Mouse (Mus musculus): ENCODE data around the gene Diaph3. TPM values are rescaled to one million over a fixed set of nuclear protein-coding genes. Genes with fewer than 3 reads are reported as not detected.

Diaph3 gene
- 1 to 10 TPM; 7.3 to 8.7 TPM for total RNA-seq (2021)

DNA sequence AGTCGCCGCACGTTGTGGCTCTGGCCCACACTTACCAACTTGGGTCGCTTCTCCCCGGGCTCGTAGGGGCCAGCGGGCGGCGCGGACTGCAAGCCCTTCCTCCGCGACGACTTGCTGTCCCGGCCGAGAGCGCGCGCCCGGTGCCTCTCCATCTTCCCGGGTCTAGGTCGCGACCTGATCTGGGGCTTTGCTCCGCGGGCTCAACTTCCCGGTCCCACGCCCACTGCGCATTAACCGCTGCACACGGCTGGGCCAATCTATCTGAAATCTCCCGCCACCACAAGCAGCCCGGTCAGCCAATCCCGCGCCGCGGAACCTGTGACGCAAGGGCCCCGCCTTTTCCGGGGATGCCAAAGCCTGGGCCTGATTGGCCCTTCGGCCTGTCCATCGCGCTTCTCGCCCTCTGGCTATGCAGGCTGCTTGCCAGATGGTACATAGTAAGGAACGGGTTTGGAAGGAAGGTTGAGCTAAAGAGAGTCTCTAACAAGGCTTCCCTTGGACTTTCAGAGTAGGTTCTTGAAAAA, at the start of gene Diaph3:
Diaph3 (minus strand) TSS at position 273 of the 524 bp plus-strand sequence.
- intact Hi-C loops (cut with DNase I), result loop anchor here (10.0 kb wide), 1 partner anchor 314 kb away; no protein-coding TSS in a partner anchor
- DNase-seq, result peak; percentile 97 to 98

- DNase-seq, result peak in 1 of 2 experiments; percentile 6
- intact Hi-C loops (cut with DNase I), result no loop called here
Measured at GRCm38 (mm10) chr14:87190685-87191084, 49.6 kb upstream of the Diaph3 start.

DNA sequence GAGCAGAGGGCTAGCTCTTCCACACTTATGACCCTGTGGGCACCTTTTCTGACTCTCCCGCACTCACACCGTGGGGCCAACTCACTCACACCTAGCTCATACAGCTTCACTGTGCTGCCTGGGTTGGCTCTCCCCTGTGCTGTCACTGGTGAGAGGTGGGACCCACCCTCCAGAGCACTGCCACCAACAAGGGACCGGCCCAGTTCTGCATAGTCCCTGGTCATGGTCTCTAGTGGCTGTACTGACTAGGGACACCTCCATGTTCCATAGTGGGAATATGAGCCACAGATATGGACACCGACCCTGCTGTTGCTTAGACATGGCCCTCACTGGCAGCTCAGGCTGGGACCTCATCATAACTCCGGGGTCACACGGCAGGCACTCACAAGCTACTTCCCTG, 30.5 kb upstream of the Diaph3 start:
- DNase-seq, result no peak
- intact Hi-C loops (cut with DNase I), result no loop called here

DNA sequence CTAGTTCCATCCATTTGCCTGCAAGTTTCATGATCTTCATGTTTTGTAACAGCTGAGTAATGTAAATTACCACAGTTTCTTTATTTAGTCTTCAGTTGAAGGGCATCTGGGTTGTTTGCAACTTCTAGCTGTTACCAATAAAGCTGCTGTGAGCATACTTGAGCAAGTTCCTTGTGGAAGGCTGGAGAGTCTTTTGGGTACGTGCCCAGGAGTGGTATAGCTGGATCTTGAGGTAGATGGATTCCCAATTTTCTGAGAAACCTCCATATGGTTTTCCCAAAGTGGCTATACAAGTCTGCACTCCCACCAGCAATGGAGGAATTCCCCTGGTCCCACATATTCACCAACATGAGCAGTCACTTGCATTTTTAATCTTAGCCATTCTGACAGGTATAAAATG, 28.1 kb upstream of the Diaph3 start:
- DNase-seq, result no peak
- intact Hi-C loops (cut with DNase I), result no loop called here

GRCm38 (mm10) chr14:87155621-87156238, 14.7 kb upstream of the Diaph3 start:
- intact Hi-C loops (cut with DNase I), result no loop called here
- no peak for DNase-seq

DNA sequence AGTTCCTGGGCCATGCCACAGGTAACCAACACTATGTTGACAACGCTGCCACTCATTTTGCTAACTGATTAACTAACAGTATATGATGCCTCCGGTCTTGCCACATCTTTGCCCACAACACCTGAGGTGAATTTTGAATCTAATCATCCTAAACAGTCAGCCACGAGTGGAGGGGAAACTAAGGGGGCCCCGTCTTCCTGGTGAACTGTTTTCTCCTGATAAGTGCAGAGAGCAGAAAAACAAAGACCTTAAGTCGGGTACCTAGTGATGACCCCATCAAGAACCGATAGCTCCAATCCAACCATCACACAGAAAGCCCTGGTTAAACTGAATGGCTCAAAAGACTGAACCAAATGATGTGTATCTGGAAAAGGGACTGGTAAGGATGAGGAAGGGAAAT, 8.6 kb upstream of the Diaph3 start:
- intact Hi-C loops (cut with DNase I), result loop anchor here (10.0 kb wide), 1 partner anchor 305 kb away; no protein-coding TSS in a partner anchor
- DNase-seq, result no peak

DNA sequence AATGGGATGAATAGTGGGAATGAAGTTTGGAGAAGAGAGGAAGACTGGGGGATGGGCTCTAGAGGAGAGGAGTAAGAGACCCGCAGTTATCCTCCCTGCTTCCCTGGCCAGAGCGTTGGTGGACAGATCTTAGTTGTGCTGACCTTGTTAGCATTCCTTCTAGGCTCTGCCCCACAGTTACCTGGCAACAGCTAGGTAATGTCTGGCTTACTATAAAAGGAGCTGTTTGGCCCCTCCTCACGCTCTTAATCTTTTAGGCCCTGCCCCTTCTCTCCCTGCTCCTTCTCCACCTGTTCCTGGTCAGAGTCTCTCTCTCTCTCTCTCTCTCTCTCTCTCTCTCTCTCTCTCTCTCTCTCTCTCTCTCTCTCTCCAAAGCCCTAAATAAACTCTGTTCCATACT, 5.7 kb upstream of the Diaph3 start:
- intact Hi-C loops (cut with DNase I), result loop anchor here (10.0 kb wide), 1 partner anchor 308 kb away; no protein-coding TSS in a partner anchor
- no peak for DNase-seq

- intact Hi-C loops (cut with DNase I), result loop anchor here (10.0 kb wide), 1 partner anchor 309 kb away; no protein-coding TSS in a partner anchor
- no peak for DNase-seq
Measured at GRCm38 (mm10) chr14:87145351-87145750, 4.3 kb upstream of the Diaph3 start.

DNA sequence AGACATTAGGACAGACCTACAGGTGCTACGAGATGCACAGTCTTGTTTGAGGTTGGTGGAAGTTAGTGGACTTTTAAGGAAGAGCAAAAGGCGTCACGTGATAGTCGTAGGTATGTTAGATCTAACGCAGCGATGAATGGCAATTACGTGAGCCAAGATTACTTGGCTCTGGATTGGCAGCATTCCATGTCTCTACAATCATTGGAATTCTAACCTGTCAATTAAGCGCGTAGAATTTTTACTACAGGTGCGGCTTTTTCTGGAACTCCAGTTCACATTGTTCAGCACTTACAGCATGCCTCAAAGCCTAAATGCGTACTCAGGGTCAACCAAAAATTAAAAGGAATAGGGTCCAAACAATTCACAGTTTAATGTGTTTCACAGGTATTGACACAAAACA, 742 bp upstream of the Diaph3 start:
- peak in 1 of 2 experiments; percentile 16 for DNase-seq
- intact Hi-C loops (cut with DNase I), result loop anchor here (10.0 kb wide), 1 partner anchor 313 kb away; no protein-coding TSS in a partner anchor

DNA sequence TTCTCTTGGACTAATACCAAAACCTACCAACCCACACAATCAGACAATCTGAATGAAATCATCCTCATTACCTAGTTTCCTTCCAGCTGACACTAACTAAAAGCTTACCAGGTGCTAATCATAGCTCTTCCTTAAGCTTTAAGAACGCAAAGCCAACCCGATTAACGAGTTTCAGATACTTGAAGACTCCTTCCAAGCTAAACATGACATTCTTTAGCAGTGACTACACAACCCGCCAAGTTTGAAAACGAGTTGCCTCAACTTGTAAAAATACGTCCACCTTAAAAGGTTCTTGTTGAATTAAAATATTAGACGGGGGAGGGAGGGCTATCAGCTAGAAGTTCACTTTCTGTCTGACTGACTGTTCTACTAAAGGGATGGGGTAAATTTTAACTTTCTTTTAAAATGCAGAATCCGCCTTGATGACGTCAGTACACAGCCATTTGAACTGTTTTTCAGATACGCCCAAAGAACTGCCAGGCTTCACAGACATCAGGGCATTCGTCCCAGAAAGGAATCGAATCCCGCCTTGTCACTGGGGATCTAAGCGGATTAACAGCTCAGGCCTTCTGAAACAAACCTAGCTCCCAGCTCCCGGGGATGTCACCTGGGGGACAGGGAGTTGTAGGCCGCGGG, 590 bp downstream of the Diaph3 start:
- peak in 1 of 2 experiments; percentile 24 for DNase-seq
- intact Hi-C loops (cut with DNase I), result loop anchor here (10.0 kb wide), 1 partner anchor 314 kb away; no protein-coding TSS in a partner anchor

- DNase-seq, result no peak
- intact Hi-C loops (cut with DNase I), result no loop called here
Measured at GRCm38 (mm10) chr14:87126076-87126639, 14.9 kb downstream of the Diaph3 start.

- no peak for DNase-seq
- intact Hi-C loops (cut with DNase I), result no loop called here
Measured at GRCm38 (mm10) chr14:87125492-87125891, 15.5 kb downstream of the Diaph3 start.

DNA sequence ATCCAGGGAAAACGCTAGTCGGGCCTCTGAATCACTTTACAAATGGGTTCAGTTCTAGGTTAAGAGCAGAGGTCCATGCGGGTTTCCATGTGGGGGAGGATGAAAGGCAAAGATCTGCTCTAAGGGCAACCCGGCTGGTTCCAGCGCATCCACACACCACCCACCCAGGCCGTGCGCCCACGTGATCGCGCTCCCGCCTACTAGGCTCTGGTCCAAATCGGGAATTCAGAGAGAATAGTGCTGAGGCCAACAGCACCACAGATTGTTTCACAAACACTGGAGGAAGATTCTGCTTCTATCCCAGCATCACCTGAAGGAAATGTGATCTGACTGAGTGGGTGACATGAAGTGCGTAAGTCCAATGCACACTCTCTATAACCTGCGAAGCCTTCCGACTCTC, 17.9 kb downstream of the Diaph3 start:
- no peak for DNase-seq
- intact Hi-C loops (cut with DNase I), result no loop called here

DNA sequence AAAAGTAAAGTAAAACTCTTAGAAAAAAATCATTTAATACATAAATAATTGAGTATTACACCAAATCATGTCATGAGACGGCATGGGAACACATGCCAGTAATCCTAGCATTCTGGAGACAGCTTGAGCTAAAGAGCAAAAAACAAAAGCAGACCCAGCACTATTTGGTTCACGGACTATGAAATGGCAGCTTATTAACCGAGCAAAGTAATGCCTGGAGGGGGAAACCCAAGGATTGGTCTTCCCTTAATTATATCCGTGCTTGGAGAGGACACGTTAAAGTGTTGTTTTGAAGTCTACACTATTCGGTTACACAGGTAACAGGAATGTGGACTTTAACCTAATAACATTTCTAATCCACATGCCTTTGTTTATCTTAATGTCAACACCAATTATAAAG, 19.2 kb downstream of the Diaph3 start:
- intact Hi-C loops (cut with DNase I), result no loop called here
- DNase-seq, result no peak

DNA sequence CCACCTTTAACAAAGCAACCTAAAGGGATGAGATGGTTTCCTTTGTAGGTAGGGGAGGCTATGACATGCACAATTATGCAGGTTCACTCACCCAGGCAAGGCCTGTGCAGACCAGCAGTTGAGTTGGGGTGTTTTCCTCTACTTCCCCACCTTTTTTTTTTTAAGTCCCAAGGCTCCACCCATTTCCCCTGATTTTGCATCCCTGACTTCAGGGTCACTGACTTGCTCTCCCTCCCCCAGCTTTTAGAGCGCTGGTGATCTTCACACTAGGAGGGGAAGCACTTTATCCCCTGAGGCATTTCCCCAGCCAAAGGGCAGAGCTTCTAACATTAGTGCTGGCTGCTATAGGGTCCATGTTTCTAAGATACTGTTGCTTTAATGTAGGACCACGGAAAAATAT, 30.4 kb downstream of the Diaph3 start:
- intact Hi-C loops (cut with DNase I), result no loop called here
- DNase-seq, result no peak

GRCm38 (mm10) chr14:87099380-87100088, 41.5 kb downstream of the Diaph3 start:
- intact Hi-C loops (cut with DNase I), result no loop called here
- DNase-seq, result no peak

DNA sequence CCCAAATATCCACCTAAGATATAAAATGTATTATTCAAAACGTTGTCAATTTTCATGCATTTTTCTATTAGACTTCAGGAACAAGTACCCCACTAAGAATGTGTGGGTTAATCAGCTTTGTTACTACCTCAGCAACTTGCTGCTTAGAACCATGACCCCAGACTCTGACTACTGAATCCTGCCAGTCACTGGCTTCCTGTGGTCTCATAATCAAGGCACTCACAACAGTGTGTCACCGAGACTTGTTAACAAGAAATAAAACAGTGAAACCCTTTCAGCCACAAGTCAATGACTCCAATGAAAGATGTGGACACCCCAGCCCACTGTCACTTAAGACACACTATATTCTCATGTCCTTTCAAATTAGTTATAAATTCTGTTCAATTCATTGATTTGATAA, 42.9 kb downstream of the Diaph3 start:
- intact Hi-C loops (cut with DNase I), result no loop called here
- no peak for DNase-seq

- DNase-seq, result no peak
- intact Hi-C loops (cut with DNase I), result no loop called here
Measured at GRCm38 (mm10) chr14:87091522-87091921, 49.5 kb downstream of the Diaph3 start.

DNA sequence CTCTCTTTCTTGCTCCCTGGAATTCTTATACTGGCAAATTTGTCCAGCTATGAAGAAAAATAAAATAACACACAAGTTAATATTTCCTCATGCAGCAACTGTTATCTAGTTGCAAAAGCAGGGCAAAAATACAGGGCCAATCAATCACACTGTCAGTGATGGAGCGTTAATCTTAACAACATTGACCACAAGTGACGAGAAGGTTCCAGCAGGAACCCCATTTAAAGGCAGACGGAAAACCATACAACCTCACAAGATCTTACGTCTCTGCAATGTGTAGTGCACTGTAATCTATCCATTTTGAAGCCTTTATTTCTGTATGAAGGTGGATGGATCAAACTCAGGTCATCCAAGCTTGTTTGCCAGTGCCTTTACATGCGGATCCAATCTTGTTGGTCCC, 49.9 kb downstream of the Diaph3 start:
- intact Hi-C loops (cut with DNase I), result no loop called here

GRCm38 (mm10) chr14:87088928-87089327, 52.1 kb downstream of the Diaph3 start:
- DNase-seq, result no peak
- intact Hi-C loops (cut with DNase I), result no loop called here

More for the DNA sequence above, 49.9 kb downstream of the Diaph3 start:
- no peak for DNase-seq

- DNase-seq, result no peak
- intact Hi-C loops (cut with DNase I), result no loop called here
Measured at GRCm38 (mm10) chr14:87088456-87088855, 52.6 kb downstream of the Diaph3 start.
